Mouse (Mus musculus): ENCODE measurements around the gene Snx13. TPM values are rescaled to one million over a fixed set of nuclear protein-coding genes. Genes with fewer than 3 reads are reported as not detected.

The Snx13 gene
- total and polyA plus RNA-seq, 3 experiments = 6.2 to 7.6 TPM; not detected in 1

GRCm38 (mm10) chr12:35184261-35184660 lies 137.3 kb downstream of the Snx13 start:
- no peak for DNase-seq (ENCODE audit: low read depth, low spot score)
- no peaks in the 10 kb centered on the region for H3K79me2 ChIP-seq (ENCODE audit: control insufficient read depth, insufficient read depth, low read length, poor library complexity)
- H3K4me3 ChIP-seq (ENCODE audit: control insufficient read depth in 1 of 2, insufficient read depth in 1 of 2, low read depth in 2 of 2, low read length in 2 of 2) = no peak overlapping the region
- peaks cover 0 to 1% of the 10 kb centered on the region in 2 experiments; a peak in 1 of 4 replicates for H3K27me3 ChIP-seq (ENCODE audit: control insufficient read depth in 1 of 2, insufficient read depth in 2 of 2, low read length in 2 of 2)
- TF ChIP-seq MXI1 (IDR thresholded peaks at IDR 0.05; ENCODE audit: low read depth, low read length) = no peak
- no peak for TF ChIP-seq CTCF (IDR thresholded peaks at IDR 0.05 in 2 of 3, conservative IDR thresholded peaks at IDR 0.05 in 1 of 3; ENCODE audit: control insufficient read depth in 1 of 3, insufficient read depth in 1 of 3, low read depth in 2 of 3, low read length in 3 of 3, poor library complexity in 1 of 3, severe bottlenecking in 1 of 3)
- no peak for TF ChIP-seq E2F4 (IDR thresholded peaks at IDR 0.05; ENCODE audit: borderline replicate concordance, low read depth, low read length)
- TF ChIP-seq ELF1 (IDR thresholded peaks at IDR 0.05; ENCODE audit: low read depth, low read length) = no peak
- no peak for TF ChIP-seq POLR2AphosphoS2 (IDR thresholded peaks at IDR 0.05; ENCODE audit: low read length)
- no peaks in the 10 kb centered on the region for H3K4me1 ChIP-seq (ENCODE audit: control insufficient read depth in 1 of 2, insufficient read depth in 2 of 2, low read length in 2 of 2)
- H3K9me3 ChIP-seq (replicated peaks; ENCODE audit: insufficient read depth, low read length) = no peaks in the 10 kb centered on the region
- no peak overlapping the region for H3K27ac ChIP-seq (ENCODE audit: control insufficient read depth, low read depth, low read length)
- H3K9ac ChIP-seq (ENCODE audit: control insufficient read depth, low read depth, low read length, poor library complexity, severe bottlenecking) = no peak overlapping the region
- H3K36me3 ChIP-seq (ENCODE audit: control insufficient read depth in 1 of 2, insufficient read depth in 2 of 2, low read length in 2 of 2) = no peaks in the 10 kb centered on the region

GRCm38 (mm10) chr12:35191698-35192425 lies 144.9 kb downstream of the Snx13 start:
- no peak for TF ChIP-seq MYC (IDR thresholded peaks at IDR 0.05; ENCODE audit: low read depth, low read length)
- no peak for TF ChIP-seq MYB (IDR thresholded peaks at IDR 0.05; ENCODE audit: low read depth, low read length)
- no peak for TF ChIP-seq GATA1 (IDR thresholded peaks at IDR 0.05; ENCODE audit: low read depth, low read length)
- no peak for TF ChIP-seq RCOR1 (IDR thresholded peaks at IDR 0.05; ENCODE audit: low read depth, low read length)
- no peak for TF ChIP-seq POLR2AphosphoS2 (IDR thresholded peaks at IDR 0.05; ENCODE audit: low read length)
- no peak for TF ChIP-seq ZNF384 (IDR thresholded peaks at IDR 0.05; ENCODE audit: low read depth, low read length)
- TF ChIP-seq ETS1 (IDR thresholded peaks at IDR 0.05; ENCODE audit: low read depth, low read length) = no peak
- no peak for TF ChIP-seq MAZ (IDR thresholded peaks at IDR 0.05; ENCODE audit: low read depth, low read length)
- TF ChIP-seq SMC3 (IDR thresholded peaks at IDR 0.05; ENCODE audit: low read depth, low read length) = peak; percentile 59
- TF ChIP-seq USF1 (IDR thresholded peaks at IDR 0.05; ENCODE audit: low read depth, low read length) = no peak
- peak; percentile 78 for TF ChIP-seq RAD21 (IDR thresholded peaks at IDR 0.05; ENCODE audit: low read depth, low read length)
- no peak for TF ChIP-seq POLR2AphosphoS5 (IDR thresholded peaks at IDR 0.05; ENCODE audit: borderline replicate concordance, low read depth, low read length)
- TF ChIP-seq POLR2A (IDR thresholded peaks at IDR 0.05; ENCODE audit: control insufficient read depth in 1 of 2, insufficient read depth in 1 of 2, low read depth in 1 of 2, low read length in 2 of 2, poor library complexity in 1 of 2) = no peak
- TF ChIP-seq MEF2A (IDR thresholded peaks at IDR 0.05; ENCODE audit: extremely low read depth, insufficient replicate concordance, low read depth, low read length, poor library complexity, severe bottlenecking) = no peak
- no peak for TF ChIP-seq USF2 (IDR thresholded peaks at IDR 0.05; ENCODE audit: borderline replicate concordance in 1 of 2, insufficient read depth in 1 of 2, low read depth in 1 of 2, low read length in 2 of 2)
- TF ChIP-seq ZC3H11A (IDR thresholded peaks at IDR 0.05; ENCODE audit: low read depth, low read length) = peak; percentile 59; the same call in 1 of the 2 replicates
- peak; percentile 25 to 64 (median 49); a peak in 5 of 6 replicates for TF ChIP-seq CTCF (IDR thresholded peaks at IDR 0.05 in 2 of 3, conservative IDR thresholded peaks at IDR 0.05 in 1 of 3; ENCODE audit: control insufficient read depth in 1 of 3, insufficient read depth in 1 of 3, low read depth in 2 of 3, low read length in 3 of 3, poor library complexity in 1 of 3, severe bottlenecking in 1 of 3)
- Histone ChIP-seq H3K4me1 (ENCODE audit: control insufficient read depth in 1 of 2, insufficient read depth in 2 of 2, low read length in 2 of 2) (no peaks in the 10 kb centered on the region), H3K4me3 (ENCODE audit: control insufficient read depth in 1 of 2, insufficient read depth in 1 of 2, low read depth in 2 of 2, low read length in 2 of 2) (no peak overlapping the region), H3K27ac (ENCODE audit: control insufficient read depth, low read depth, low read length) (no peak overlapping the region), H3K9me3 (replicated peaks; ENCODE audit: insufficient read depth, low read length) (no peaks in the 10 kb centered on the region), H3K79me2 (ENCODE audit: control insufficient read depth, insufficient read depth, low read length, poor library complexity) (no peaks in the 10 kb centered on the region), H3K27me3 (ENCODE audit: control insufficient read depth in 1 of 2, insufficient read depth in 2 of 2, low read length in 2 of 2) (peaks cover 0 to 1% of the 10 kb centered on the region in 2 experiments; a peak in 1 of 4 replicates), H3K36me3 (ENCODE audit: control insufficient read depth in 1 of 2, insufficient read depth in 2 of 2, low read length in 2 of 2) (no peaks in the 10 kb centered on the region), H3K9ac (ENCODE audit: control insufficient read depth, low read depth, low read length, poor library complexity, severe bottlenecking) (no peak overlapping the region)
- peak; percentile 58 for DNase-seq (ENCODE audit: low read depth, low spot score)

All from MEL (cell line).